Mouse (Mus musculus): ENCODE results near the gene Trim71.

DNA sequence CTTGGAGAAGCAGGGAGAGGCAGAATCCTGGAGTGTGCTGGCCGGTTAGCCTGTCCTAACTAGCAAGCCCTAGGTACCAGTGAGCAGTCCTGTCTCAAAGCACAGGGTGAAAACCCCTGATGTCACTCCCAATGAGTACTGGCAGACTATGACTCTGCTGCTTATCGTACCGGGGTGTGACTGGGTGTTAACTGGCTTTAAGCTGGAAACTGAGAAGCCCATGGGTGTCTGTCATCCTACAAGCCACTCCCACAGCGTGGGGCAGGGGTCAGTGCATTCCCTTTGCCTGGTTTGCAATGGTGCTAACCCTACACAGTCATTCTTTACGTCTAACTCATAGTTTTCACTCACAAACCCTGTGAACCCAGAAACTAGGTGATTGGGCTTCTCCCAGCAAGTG, 96.0 kb downstream of the Trim71 start:
- TF ChIP-seq CTCF (IDR thresholded peaks at IDR 0.05; ENCODE audit: control insufficient read depth, insufficient read depth, insufficient replicate concordance, low read depth, low read length) (no peak), POLR2A (IDR thresholded peaks at IDR 0.05; ENCODE audit: control insufficient read depth, low read depth, low read length) (no peak)
